Mouse (Mus musculus) embryonic facial prominence, embryonic 10.5 days (tissue): ENCODE results near the gene Hexdc. TPM values are rescaled to one million over a fixed set of nuclear protein-coding genes. Genes with fewer than 3 reads are reported as not detected.

Experiments used
- polyA plus RNA-seq: library from polyadenylated mRNA; unstranded; fragments of >200 nt; fragmentation: Nextera tagmentation; extraction: Ambion mirVana; gene quantifications from 2 replicates; pipeline ENCODE4 v1.2.1, GENCODE M21; 2016

The Hexdc gene
- polyA plus RNA-seq, 1 experiment from 2014 or later = 5.5 TPM

Other genes with a start within 250 kb of the Hexdc start
- gene Csnk1d, start 213.1 kb upstream of the Hexdc start, polyA plus RNA-seq = 129 and 133 TPM in 2 replicates
- gene Cd7, start 165.0 kb upstream of the Hexdc start, polyA plus RNA-seq = not detected in 2 replicates
- not detected in 2 replicates for gene Sectm1b, start 140.9 kb upstream of the Hexdc start, polyA plus RNA-seq
- gene Sectm1a, start 123.2 kb upstream of the Hexdc start, polyA plus RNA-seq = not detected in 2 replicates
- gene Tex19.2, start 85.8 kb upstream of the Hexdc start, polyA plus RNA-seq = not detected in 2 replicates
- 0.11 TPM in 1 of 2 replicates, not detected in the other for gene Tex19.1, start 58.3 kb upstream of the Hexdc start, polyA plus RNA-seq
- 0.09 TPM in 1 of 2 replicates, not detected in the other for gene Uts2r, start 44.2 kb upstream of the Hexdc start, polyA plus RNA-seq
- gene Ogfod3, start 278 bp downstream of the Hexdc start, polyA plus RNA-seq = 18.5 and 21.6 TPM in 2 replicates
- 29.4 and 31.4 TPM in 2 replicates for gene Cybc1, start 24.9 kb downstream of the Hexdc start, polyA plus RNA-seq
- gene Narf, start 32.8 kb downstream of the Hexdc start, polyA plus RNA-seq = 55.6 and 56.8 TPM in 2 replicates
- 9.4 and 10.1 TPM in 2 replicates for gene Foxk2, start 55.6 kb downstream of the Hexdc start, polyA plus RNA-seq
- gene Wdr45b, start 150.0 kb downstream of the Hexdc start, polyA plus RNA-seq = 101 and 103 TPM in 2 replicates
- gene Rab40b, start 183.8 kb downstream of the Hexdc start, polyA plus RNA-seq = 1.2 and 1.3 TPM in 2 replicates
- gene Fn3krp, start 217.0 kb downstream of the Hexdc start, polyA plus RNA-seq = 6.3 and 7.8 TPM in 2 replicates
- 0.30 and 0.50 TPM in 2 replicates for gene Fn3k, start 230.5 kb downstream of the Hexdc start, polyA plus RNA-seq
- 55.0 and 57.7 TPM in 2 replicates for gene Tbcd, start 247.5 kb downstream of the Hexdc start, polyA plus RNA-seq